Mouse (Mus musculus) stomach, embryonic 16.5 days (tissue): Measurements from ENCODE around the gene Ankrd33. TPM values are rescaled to one million over a fixed set of nuclear protein-coding genes. Genes with fewer than 3 reads are reported as not detected.
A peak's percentile ranks its signal among the peaks of the same experiment; 100 is the strongest.

Experiments used
- ATAC-seq: fragments of 200-750 bp; cut with Nextera tagmentation; 2 replicates; pipeline ENCODE4 v1.8.0; 2017; ENCODE audit warnings: moderate number of reproducible peaks, moderate TSS enrichment; ENCODE audit not compliant: insufficient read depth, low FRiP score
- H3K27ac ChIP-seq: fragments of 300-500 bp; sonication (generic); 2 replicates; pipeline ENCODE4 v1.5.1; 2014; ENCODE audit warnings: low read length
- H3K27me3 ChIP-seq: fragments of 300-500 bp; sonication (generic); 2 replicates; pipeline ENCODE4 v1.6.1; 2014; ENCODE audit warnings: low read length, control low read depth, mixed read lengths; ENCODE audit not compliant: control insufficient read depth, insufficient read depth
- H3K36me3 ChIP-seq: fragments of 300-500 bp; sonication (generic); 2 replicates; pipeline ENCODE4 v1.6.1; 2014; ENCODE audit warnings: low read length; ENCODE audit not compliant: control insufficient read depth, insufficient read depth
- H3K4me1 ChIP-seq: fragments of 300-500 bp; sonication (generic); 2 replicates; pipeline ENCODE4 v1.6.1; 2014; ENCODE audit warnings: low read length, control low read depth, mixed read lengths; ENCODE audit not compliant: control insufficient read depth, insufficient read depth
- H3K4me2 ChIP-seq: fragments of 300-500 bp; sonication (generic); 2 replicates; pipeline ENCODE4 v1.6.1; 2014; ENCODE audit warnings: low read depth, low read length, mixed read lengths
- H3K4me3 ChIP-seq: fragments of 300-500 bp; sonication (generic); replicated peaks from 2 replicates; pipeline ENCODE4 v1.5.1; 2014; ENCODE audit warnings: mild to moderate bottlenecking, low read length
- H3K9ac ChIP-seq: fragments of 300-500 bp; sonication (generic); 2 replicates; pipeline ENCODE4 v1.6.1; 2014; ENCODE audit warnings: low read length
- H3K9me3 ChIP-seq: fragments of 300-500 bp; sonication (generic); replicated peaks from 2 replicates; pipeline ENCODE4 v1.6.1; 2016; ENCODE audit warnings: low read length, control low read depth; ENCODE audit not compliant: control insufficient read depth
- WGBS: fragments of 180-500 bp; shearing (Covaris S2); extraction: QIAGEN DNeasy Blood & Tissue Kit; methylation state at CpG from one replicate; pipeline ENCODE4 v1.1.7; 2014; 5-methylcytosine and 5-hydroxymethylcytosine counted together
- polyA plus RNA-seq: library from polyadenylated mRNA; unstranded; fragments of >200 nt; fragmentation: Nextera tagmentation; extraction: Ambion mirVana; gene quantifications from 2 replicates; pipeline ENCODE4 v1.2.1, GENCODE M21; 2015

Gene Ankrd33
- polyA plus RNA-seq, 1 experiment from 2014 or later, result not detected

GRCm38 (mm10) chr15:101161534-101161933 is 46.0 kb downstream of the Ankrd33 start:
- 69% methylated on average over 7 of the region's 7 CpGs for WGBS

GRCm38 (mm10) chr15:101163056-101163458 is 47.5 kb downstream of the Ankrd33 start:
- Histone ChIP-seq H3K27ac (peak overlapping the region; percentile 87), H3K9ac (peak overlapping the region; percentile 62), H3K4me1 (peaks cover 43% of the 10 kb centered on the region), H3K4me3 (no peak overlapping the region), H3K27me3 (no peaks in the 10 kb centered on the region), H3K9me3 (no peaks in the 10 kb centered on the region), H3K4me2 (peak overlapping the region; percentile 36), H3K36me3 (no peaks in the 10 kb centered on the region)
- 0 out of 2 replicates have a peak, but pooled peaks have one; percentile 44 for ATAC-seq
- 19% methylated on average over 15 of the region's 15 CpGs for WGBS

More at GRCm38 (mm10) chr15:101161534-101161933, 46.0 kb downstream of the Ankrd33 start:
- Histone ChIP-seq H3K27ac (peak overlapping the region; percentile 87), H3K36me3 (0 out of 2 replicates have a peak, but pooled peaks cover 3% of the 10 kb centered on the region), H3K4me3 (no peak overlapping the region), H3K27me3 (no peaks in the 10 kb centered on the region), H3K9me3 (no peaks in the 10 kb centered on the region; the same call in 1 of the 2 replicates), H3K4me1 (peaks cover 34% of the 10 kb centered on the region), H3K9ac (no peak overlapping the region), H3K4me2 (no peak overlapping the region)
- ATAC-seq, result peak; percentile 82

- Histone ChIP-seq H3K4me2 (peak overlapping the region; percentile 36; the same call in 1 of the 2 replicates), H3K9me3 (no peaks in the 10 kb centered on the region), H3K36me3 (no peaks in the 10 kb centered on the region), H3K27me3 (no peaks in the 10 kb centered on the region), H3K4me1 (peaks cover 43% of the 10 kb centered on the region), H3K9ac (peak overlapping the region; percentile 62), H3K27ac (peak overlapping the region; percentile 87), H3K4me3 (0 out of 2 replicates have a peak overlapping the region, but pooled peaks have one; percentile 1)
- no peak for ATAC-seq
- WGBS, result 49% methylated on average over 5 of the region's 5 CpGs
Measured at GRCm38 (mm10) chr15:101163854-101164253, 48.3 kb downstream of the Ankrd33 start.

GRCm38 (mm10) chr15:101164291-101164690 is 48.7 kb downstream of the Ankrd33 start:
- Histone ChIP-seq H3K36me3 (no peaks in the 10 kb centered on the region), H3K4me1 (peaks cover 43% of the 10 kb centered on the region), H3K4me3 (no peak overlapping the region), H3K27ac (peak overlapping the region; percentile 87), H3K9me3 (no peaks in the 10 kb centered on the region), H3K4me2 (0 out of 2 replicates have a peak overlapping the region, but pooled peaks have one; percentile 36), H3K9ac (peak overlapping the region; percentile 62), H3K27me3 (no peaks in the 10 kb centered on the region)
- WGBS, result 46% methylated on average over 5 of the region's 5 CpGs
- ATAC-seq, result peak; percentile 77

GRCm38 (mm10) chr15:101165658-101166437 is 50.3 kb downstream of the Ankrd33 start:
- 0 out of 2 replicates have a peak overlapping the region, but pooled peaks have one; percentile 26 for H3K9ac ChIP-seq
- H3K27ac ChIP-seq, result peak overlapping the region; percentile 87
- no peaks in the 10 kb centered on the region for H3K27me3 ChIP-seq

GRCm38 (mm10) chr15:101167553-101167952 is 52.0 kb downstream of the Ankrd33 start:
- Histone ChIP-seq H3K27ac (no peak overlapping the region), H3K36me3 (no peaks in the 10 kb centered on the region), H3K9me3 (no peaks in the 10 kb centered on the region), H3K9ac (no peak overlapping the region), H3K4me1 (peaks cover 27% of the 10 kb centered on the region), H3K4me2 (no peak overlapping the region), H3K4me3 (no peak overlapping the region), H3K27me3 (no peaks in the 10 kb centered on the region)
- WGBS, result 44% methylated on average over 11 of the region's 11 CpGs
- no peak for ATAC-seq

More at GRCm38 (mm10) chr15:101165658-101166437, 50.3 kb downstream of the Ankrd33 start:
- peak; percentile 19; the same call in 1 of the 2 replicates for ATAC-seq
- no peaks in the 10 kb centered on the region for H3K9me3 ChIP-seq
- no peak overlapping the region for H3K4me2 ChIP-seq
- H3K4me1 ChIP-seq, result peaks cover 38% of the 10 kb centered on the region
- no peaks in the 10 kb centered on the region for H3K36me3 ChIP-seq
- H3K4me3 ChIP-seq, result no peak overlapping the region
- WGBS, result 53% methylated on average over 16 of the region's 16 CpGs

Other genes with a start within 250 kb of the Ankrd33 start
- 0.77 and 0.97 TPM in 2 replicates for gene Scn8a, start 245.9 kb upstream of the Ankrd33 start, polyA plus RNA-seq
- not detected in 2 replicates for gene Gm47841, start 68.4 kb upstream of the Ankrd33 start, polyA plus RNA-seq
- gene Fignl2, start 37.2 kb upstream of the Ankrd33 start, polyA plus RNA-seq, result 0.05 and 0.10 TPM in 2 replicates
- 34.9 and 39.3 TPM in 2 replicates for gene Acvrl1, start 12.8 kb downstream of the Ankrd33 start, polyA plus RNA-seq
- 11.6 and 12.1 TPM in 2 replicates for gene Acvr1b, start 58.3 kb downstream of the Ankrd33 start, polyA plus RNA-seq
- gene Grasp, start 108.4 kb downstream of the Ankrd33 start, polyA plus RNA-seq, result 2.1 and 2.7 TPM in 2 replicates
- 12.9 and 13.3 TPM in 2 replicates for gene Nr4a1, start 138.5 kb downstream of the Ankrd33 start, polyA plus RNA-seq
- 66.9 and 67.0 TPM in 2 replicates for gene Atg101, start 168.5 kb downstream of the Ankrd33 start, polyA plus RNA-seq
- 9.4 and 9.5 TPM in 2 replicates for gene 6030408B16Rik, start 177.5 kb downstream of the Ankrd33 start, polyA plus RNA-seq